Mouse (Mus musculus) left cerebral cortex, adult 9 months (tissue): ENCODE measurements at regions not wholly inside any gene's neighbourhood (a gene's known extent, or its start where the extent isn't known, plus 50 kb on each side); places are given as distances from the start of the nearest gene placed in this dataset.
A peak's percentile ranks its signal among the peaks of the same experiment; 100 is the strongest.
"Not testable (repeated sequence)": the region's sequence is repeated elsewhere in the genome, so short reads cannot be mapped to it uniquely, and the experiment has no call there.

Source experiments
- DNase-seq, 2 experiments: peaks; one replicate each; pipeline ENCODE4 v3.0.0; 2022; ENCODE audit warnings: low spot score in 2 of 2

DNA sequence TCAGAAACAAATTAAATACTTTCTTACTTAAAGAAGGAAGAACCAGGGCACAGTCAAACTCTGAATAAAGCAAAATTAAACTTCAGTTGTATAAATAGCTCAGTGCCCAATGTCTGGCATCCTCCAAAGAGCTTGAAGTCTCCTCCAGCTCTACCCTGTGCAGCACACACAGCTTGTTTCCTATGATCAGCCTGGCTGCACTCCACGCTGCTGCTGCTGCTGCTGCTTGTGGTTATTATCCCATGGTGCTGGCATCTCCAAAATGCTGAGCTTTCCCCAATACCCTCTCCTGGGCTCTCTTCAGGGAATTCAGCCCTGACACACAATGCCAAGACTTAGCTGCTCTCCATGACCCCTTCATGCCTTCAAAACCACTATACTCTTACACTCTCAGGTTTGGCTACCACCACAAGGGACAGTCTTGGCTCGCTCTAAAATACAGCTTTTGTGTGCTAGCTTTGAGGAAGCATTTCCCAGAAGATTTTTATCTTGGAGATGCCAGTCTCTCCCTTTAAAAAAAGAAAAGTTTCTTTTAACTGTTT, 121.0 kb downstream of the Rab10 start:
- DNase-seq = not testable (repeated sequence)

DNA sequence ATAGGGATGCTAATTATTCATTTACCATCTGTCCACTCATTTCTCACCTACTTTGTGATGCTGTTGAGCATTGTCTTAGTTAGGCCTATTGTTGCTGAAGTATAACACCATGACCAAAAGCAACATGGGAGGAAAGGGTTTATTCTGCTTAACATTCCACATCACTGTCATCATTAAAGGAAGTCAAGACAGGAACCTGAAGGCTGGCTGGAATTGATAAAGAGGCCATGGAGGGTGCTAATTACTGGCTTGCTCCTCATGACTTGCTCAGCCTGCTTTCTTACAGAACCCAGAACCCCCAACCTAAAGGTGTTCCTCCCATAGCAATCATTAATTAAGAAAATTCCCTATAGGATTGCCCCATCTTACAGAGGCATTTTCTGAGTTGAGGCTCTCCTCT, 121.6 kb downstream of the Rab10 start:
- no peak for DNase-seq

DNA sequence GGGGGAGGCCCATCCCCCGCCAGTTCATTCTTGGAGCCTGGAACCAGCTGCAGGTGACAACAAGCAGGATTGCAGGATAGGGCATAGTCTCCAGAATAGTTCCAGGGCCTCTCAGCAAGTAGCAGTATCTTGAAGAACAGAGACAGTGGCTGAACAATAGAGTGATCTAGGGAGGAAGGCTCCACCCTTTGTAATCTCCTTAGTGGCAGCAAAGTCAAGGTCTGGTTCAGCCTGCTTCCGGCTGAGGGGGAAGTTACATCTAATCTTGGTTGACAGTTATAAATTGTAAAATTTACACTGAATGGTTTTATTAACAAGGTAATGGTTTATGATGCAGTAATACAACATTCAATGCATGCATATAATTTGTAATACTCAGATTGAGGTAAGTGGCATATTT, 136.4 kb downstream of the Rab10 start:
- no peak for DNase-seq

DNA sequence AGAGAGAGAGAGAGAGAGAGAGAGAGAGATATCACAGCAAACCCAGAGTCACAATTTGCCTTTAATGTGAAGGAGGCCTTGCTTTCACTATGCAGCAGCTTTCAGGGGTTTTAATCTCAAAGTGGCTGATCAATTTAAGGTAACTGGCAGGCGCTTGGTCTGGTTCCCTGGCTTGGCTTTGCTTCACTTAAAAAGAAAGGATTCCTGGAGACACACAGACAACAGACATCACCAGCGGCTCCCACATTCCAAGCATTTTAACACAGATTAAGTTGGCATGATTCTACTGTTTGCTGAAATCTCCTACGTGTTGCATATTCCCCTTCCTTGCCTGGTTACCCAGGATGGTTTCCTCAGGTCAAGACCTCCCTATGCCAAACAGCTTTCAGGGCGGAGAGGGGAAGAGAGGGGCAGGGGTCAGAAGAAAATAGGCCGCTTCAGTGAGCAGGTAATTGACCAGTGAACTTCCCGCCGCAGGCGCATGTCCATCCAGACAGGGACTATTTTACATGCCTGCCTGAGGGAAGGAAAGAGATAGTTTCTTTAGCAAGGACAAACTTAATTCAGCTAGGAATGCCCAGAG, 140.0 kb downstream of the Rab10 start:
- DNase-seq = not testable (repeated sequence)

DNA sequence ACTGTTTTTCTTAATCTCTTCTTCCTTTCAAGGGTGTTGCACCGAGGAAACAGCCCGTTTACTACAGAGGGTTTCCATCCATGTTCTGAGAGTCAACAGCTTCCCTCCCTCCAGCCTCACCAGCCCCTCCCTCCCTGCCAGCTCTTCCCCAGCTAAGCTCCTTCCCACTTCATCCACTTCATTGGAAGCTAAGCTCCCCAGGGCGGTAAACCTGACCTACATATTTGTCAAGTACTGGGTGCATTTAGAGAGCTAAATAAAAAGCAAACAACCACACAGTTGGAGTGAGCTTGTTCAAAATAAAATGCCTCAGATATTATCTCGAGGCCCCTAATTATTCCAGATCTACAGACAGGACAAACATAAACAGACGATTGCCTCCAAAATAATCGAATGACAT, 148.1 kb downstream of the Rab10 start:
- not testable (repeated sequence) for DNase-seq

DNA sequence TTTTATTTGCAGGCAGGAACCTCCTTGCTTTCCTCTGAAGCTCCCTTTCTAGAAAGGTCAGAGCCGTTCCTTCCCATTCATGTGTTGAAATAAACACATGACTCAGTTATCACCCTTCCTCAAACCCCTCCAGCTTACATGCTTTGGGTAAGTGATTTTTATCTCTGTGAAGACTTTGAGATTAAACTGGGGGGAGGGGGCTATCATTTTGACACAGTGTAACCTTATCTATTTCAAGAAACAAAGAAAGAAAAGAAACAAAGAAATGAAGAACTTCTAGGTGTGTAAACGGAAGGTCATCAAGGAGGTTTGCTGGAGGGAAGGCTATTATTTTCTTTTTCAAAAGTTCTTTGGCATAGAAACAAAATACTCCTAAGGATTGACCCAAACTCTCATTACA, 151.0 kb downstream of the Rab10 start:
- not testable (repeated sequence) for DNase-seq

DNA sequence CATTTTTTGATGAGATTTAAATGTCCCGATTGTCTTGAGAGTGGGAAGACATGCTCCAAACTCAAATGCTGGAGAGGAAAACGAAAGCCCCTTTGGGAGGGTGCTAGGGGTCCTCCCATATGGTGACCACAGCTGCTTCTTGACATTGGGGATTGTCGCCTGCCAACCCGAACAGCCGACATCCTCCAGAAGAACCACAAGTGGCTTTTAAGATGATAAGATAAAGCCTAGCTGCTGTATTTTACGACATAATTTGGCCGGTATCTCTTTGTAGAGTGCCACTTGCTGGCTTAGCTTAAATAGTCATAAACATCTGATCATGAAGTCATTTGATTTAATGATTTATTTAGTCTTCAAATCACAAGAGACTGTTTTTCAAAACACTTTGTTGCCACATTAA, 156.1 kb downstream of the Rab10 start:
- not testable (repeated sequence) for DNase-seq

DNA sequence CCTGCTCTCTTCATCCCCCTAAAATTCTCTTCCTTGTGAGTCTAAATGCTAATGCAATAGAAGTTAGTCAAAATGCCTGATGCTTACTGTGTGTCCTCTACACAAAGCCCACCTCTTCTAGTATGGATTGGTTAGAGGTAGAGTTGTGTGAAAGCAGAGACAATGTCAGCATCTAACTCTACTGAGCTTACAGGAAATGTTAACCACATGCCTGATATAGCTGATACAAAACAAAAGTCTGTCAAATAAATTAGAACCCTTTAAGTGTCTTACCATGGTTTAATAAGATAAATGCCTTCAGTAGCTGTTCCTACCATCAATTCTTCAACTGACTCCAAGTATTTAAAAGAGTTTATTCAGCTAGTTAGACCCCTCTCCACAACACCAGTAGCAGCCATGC, 177.2 kb downstream of the Rab10 start:
- DNase-seq = not testable (repeated sequence)

DNA sequence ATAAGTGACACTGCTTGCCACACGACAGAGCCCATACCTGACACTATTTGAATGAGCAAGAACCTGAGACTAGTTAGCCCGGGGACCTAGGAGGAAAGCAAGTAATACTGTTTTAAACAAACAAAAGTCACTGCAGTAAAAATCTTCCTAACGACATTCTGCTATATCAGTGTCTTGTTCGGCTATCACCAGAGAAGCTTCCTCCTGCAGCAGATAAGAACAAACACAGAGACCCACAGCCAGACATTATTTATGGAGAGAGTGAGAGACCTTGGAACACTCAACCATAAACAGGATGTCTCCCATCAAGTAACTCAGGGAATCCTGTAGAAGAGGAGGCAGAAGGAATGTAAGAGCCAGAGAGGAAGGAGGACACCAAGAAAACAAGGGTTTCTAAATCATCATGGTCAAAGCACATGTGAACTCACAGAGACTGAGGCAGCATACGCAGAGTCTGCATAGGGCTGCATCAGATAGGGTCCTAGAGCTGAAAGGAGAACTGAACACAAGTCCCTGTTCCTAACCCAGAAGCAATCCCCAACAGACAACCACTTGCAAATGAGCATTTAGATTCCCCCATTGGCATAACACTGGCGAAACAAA, 178.5 kb downstream of the Rab10 start:
- DNase-seq = not testable (repeated sequence)

DNA sequence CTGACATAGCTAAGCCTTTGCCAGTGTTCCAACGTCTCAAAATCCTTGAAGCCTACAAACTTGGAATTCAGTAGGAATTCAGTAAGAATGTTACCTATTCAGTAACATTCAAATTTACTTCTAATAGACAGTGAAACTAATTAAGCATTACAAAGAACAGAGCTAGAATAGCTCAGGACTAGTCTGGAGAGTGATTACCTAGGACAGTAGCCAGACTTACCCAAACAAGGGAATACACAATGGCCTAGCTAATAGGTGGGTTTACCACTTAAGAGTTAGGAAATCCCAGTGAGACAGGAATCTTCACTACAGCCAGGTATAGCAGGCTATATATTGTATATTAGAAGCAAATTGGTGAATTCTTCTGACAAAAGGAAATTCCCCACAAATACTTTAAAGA, 182.4 kb downstream of the Rab10 start:
- DNase-seq = not testable (repeated sequence)

DNA sequence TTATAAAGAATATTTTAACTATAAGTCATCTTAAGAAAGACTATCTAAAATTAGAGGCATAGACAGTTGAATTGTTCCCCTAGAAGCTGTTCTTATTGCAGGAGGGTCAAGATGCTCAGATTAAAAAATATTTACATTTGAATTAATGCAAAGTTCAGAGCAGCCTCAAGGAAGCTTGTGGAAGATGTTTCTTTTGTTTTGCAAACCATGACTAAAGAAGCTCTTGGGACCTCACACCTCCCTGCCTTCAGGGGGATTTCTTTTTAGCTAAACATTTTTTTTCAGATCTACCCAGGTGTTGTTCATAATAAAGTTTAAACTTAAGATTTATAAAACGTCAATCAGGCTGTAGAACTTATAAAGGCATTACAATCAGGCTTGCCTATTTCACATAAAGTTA, 185.7 kb downstream of the Rab10 start:
- no peak for DNase-seq

DNA sequence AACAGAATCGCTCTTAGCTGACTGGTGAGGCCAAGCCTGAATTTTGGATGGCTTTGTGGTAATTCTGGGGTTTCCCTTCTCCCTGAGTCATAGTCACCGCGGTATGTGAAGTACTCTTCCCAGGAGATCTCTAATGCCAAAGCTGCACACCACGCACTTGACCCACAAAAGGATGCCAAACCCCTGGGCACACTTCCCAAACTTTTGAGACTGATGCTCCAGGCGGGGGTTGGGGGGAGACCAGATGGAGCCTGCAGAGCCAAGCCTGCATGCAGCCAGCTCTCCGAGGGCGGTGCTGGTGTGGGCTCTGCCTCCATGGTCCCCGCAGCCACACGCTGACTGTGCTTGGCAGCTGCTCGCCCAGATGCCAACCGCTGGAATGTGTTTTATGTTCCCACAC, 199.2 kb downstream of the Rab10 start:
- peak in 1 of 2 experiments; percentile 4 for DNase-seq

DNA sequence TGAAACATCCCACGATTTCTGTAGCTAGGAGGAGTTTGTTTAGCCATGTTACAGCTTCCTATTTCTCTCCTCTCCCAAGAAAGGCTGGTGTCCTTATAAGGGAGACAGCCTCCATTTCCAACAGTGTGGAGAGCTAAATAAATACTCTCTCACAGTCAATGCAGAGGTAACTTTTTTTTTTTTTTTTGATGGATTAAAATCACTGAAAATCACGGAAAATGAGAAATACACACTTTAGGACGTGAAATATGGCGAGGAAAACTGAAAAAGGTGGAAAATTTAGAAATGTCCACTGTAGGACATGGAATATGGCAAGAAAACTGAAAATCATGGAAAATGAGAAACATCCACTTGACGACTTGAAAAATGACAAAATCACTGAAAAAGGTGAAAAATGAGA, 200.1 kb downstream of the Rab10 start:
- peak; percentile 69 to 86 for DNase-seq

DNA sequence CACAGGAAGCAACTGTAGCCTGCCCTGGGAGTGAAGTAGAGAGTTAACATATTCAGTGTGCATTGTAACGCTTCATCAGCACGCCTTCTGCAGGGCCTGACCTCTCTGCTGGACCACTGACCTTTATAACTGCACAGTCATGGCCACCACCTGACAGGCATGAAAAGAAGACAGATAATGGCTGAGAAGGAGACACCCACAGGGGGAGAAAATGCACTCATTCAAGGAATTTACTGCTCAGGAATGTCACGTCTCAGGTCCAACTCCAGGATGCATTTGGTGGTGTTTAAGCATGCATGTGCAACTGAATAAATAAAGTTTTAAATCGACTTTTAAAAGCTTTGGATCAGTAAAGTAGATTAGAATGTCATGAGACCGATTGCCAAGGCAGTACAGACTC, 207.8 kb downstream of the Rab10 start:
- not testable (repeated sequence) for DNase-seq

DNA sequence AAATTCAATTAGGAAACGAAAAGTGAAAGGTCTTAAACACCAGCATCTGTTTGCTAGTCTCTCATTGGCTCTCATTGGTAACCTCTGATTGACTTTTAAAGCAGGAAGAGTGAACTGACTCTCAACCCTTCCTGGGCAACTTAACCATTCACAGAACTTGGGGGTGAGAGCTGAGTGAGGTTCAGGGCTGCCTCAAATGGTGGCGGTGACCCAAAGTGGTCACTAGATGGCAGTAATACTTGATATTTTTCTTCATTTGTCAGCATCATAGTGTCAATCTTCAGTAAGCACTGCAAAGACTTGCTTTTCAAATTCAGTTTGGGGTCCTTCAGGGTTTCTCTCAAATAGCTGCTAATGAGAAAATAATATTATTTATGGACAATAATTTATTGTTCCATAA, 211.6 kb downstream of the Rab10 start:
- DNase-seq = peak in 1 of 2 experiments; percentile 64

DNA sequence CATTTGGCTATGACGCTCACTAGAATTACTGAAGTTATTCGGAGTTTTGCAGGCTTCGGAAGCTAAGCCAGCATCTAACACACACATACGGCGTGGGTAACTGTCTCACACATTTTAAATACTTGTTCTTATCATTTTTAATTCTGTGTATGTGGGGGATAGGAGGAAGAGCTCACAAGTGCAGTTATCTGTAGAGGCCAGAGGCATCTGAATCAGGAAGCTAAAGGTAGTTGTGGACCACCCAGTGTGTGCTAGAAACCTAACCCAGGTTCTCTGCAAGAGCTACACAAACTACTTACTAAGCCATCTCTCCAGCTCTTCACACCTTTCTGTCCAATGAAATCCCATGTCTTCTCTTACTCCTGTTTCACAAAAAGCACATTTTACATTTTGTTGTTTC, 215.3 kb downstream of the Rab10 start:
- no peak for DNase-seq

DNA sequence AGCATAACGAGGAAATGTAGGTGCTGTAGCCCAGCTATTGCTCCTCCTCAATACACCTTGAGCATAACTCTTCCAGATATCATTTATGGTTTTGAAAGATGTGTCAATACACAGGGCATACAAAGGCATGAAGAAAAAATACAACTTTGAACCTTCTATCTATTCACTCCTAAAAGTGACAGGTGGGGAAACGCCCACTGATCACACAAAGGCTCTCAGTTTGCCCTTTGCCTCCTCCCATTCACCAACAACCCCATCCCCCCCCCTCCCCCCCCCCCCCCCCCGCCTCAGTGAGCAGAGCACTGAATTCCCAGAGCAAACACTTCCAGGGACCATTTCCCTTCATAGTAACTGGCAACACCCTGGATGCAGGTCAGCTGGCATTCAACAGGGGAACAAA, 216.8 kb downstream of the Rab10 start:
- DNase-seq = not testable (repeated sequence)

DNA sequence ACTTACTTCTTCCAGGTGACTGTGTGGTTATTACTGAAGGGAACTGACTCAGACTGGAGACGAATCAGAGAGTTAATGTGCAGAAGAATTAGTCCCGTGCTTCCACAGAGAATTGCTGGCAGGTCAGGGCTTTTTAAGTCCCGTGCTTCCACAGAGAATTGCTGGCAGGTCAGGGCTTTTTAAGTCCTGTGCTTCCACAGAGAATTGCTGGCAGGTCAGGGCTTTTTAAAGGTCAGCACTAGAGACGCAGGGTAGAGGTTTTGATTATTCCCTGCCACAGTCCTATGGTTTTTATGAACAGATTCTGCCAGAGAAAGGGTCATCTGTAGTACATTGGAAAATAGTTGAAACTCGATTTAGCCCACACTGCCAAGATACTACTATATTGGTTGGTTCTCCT, 260.2 kb downstream of the Rab10 start:
- not testable (repeated sequence) for DNase-seq

DNA sequence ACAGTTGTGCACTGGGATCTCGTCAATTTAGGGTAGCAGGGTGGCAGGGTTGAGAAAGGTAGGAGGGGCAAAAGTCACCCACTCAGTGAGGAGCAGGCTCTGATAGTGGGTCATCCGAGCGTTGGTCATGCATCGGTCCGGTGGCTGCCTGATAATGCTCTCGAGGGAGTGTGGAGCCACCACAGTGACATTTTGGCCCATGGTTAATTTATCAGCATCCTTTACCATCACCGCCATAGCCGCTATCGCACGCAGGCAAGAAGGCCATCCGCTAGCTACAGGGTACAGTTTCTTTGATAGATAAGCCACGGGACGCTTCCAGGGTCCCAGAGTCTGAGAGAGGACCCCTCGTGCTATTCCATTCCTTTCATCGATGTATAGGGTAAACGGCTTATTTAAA, 291.3 kb downstream of the Rab10 start:
- DNase-seq = not testable (repeated sequence)

DNA sequence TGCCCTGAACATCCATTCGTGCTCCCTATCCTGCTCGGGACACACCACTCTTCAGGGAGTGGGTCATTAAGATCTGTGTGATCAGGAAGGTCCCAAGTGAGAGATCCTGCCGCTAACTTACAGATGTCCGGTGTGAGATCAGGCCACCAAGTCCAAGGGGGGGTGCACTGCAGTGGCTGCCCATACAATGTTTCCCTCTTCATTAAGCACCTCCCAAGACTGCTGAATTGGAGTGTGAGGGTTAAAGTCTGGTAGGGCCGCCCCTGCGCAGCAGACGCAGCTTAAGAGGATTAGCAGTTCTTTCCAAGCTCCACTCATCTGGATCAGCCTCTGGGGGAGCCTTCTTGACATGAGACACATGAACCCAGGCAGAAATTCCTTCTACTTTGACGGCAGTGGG, 293.0 kb downstream of the Rab10 start:
- not testable (repeated sequence) for DNase-seq
